Mouse (Mus musculus): ENCODE measurements around the gene Dapk3.

GRCm38 (mm10) chr10:81230438-81231332 is 47.9 kb downstream of the Dapk3 start, which contains the start of gene Atcay:
- TF ChIP-seq CTCF (IDR thresholded peaks at IDR 0.05; ENCODE audit: control insufficient read depth, insufficient read depth, insufficient read length) (no peak), MYOG (IDR thresholded peaks at IDR 0.05; ENCODE audit: control insufficient read depth, extremely low read depth, insufficient read length) (no peak), USF1 (IDR thresholded peaks at IDR 0.05; ENCODE audit: low read depth) (no peak)
